Comparison of ENCODE assay signal across 9 mouse cellular contexts in genomic region chr2:14851383-14851782, GRCm38 (mm10).
DNase-seq lines count a peak whose midpoint lies in the region; TF ChIP-seq lines count a peak whose summit lies in the region.
"Had no signal": no experiment of that assay in that cellular context is flagged by ENCODE, and none has a peak within 500 bp of the region (broad histone marks: within the 10 kb centered on the region; RNA-seq: fewer than 3 reads in every experiment).

No protein-coding gene starts in this region.

- no peak for DNase-seq in gastrocnemius, adult 2 months
- no peak for DNase-seq in gastrocnemius, postnatal 4 days (ENCODE audit: low spot score in 2 of 2)
- DNase-seq in urinary bladder, postnatal 14 days (ENCODE audit: low spot score) = peak; percentile 10
- DNase-seq in urinary bladder, adult 2 months (ENCODE audit: low spot score) = no peak
- DNase-seq in lung, postnatal 10 days = peak; percentile 54
- peak; percentile 70 for DNase-seq in thymus, postnatal 4 days
- no peak for DNase-seq in ovary, postnatal 14 days (ENCODE audit: low spot score)
- no peak for DNase-seq in B cell, adult 2 months

- intact Hi-C loops in gastrocnemius, adult 2 months (cut with DNase I) = no loop called here

- no peak overlapping the region for H3K4me3 ChIP-seq in gastrocnemius, adult 2 months
- H3K4me3 ChIP-seq: forebrain, embryonic 15.5 days had no signal

- peak; percentile 29; the same call in 1 of the 2 replicates for TF ChIP-seq CTCF in gastrocnemius, adult 2 months (IDR thresholded peaks at IDR 0.05)

- H3K27ac ChIP-seq in gastrocnemius, adult 2 months = no peak overlapping the region
- H3K27ac ChIP-seq: forebrain, embryonic 15.5 days had no signal

Comparison
In these comparisons a context has a peak if more than half of its experiments do, and no peak if none do; other contexts are left out.
1. DNase-seq: peak in urinary bladder, postnatal 14 days (single experiment), lung, postnatal 10 days (single experiment) and thymus, postnatal 4 days (single experiment); none in gastrocnemius, adult 2 months (single experiment), gastrocnemius, postnatal 4 days (0 of 2), urinary bladder, adult 2 months (single experiment), ovary, postnatal 14 days (single experiment) and B cell, adult 2 months (0 of 2).